Mouse (Mus musculus): ENCODE measurements around the gene Vldlr. TPM values are rescaled to one million over a fixed set of nuclear protein-coding genes. Genes with fewer than 3 reads are reported as not detected.

The Vldlr gene
- 4.6 and 7.5 TPM in 2 replicates for total RNA-seq (2012; rRNA removed)

DNA sequence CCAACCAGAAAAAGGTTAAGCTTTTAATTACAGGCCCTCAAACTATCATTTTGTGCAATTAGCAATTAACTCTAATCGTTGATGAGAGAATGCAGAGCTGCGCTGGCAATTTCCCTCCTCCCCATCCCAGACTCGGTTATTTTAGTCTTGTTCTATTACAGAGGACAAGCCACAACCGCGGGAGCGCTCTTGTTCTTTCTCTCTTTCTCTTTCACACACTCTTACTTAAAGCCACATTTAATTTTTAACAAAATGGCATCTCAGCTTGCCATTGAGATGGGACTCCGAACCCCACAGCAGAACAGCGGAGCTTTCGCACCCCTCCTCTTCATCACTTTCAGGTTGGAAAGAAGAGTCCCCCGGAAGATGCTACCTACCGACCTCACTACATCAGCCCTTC is at the start of gene Vldlr:
Gene Vldlr, plus strand, starts transcription at position 167 of the 400 bp plus-strand sequence.
- peaks cover 0 to 4% of the 10 kb centered on the region in 2 experiments; a peak in 2 of 4 replicates for H3K4me1 ChIP-seq (ENCODE audit: control insufficient read depth in 2 of 2, insufficient read depth in 2 of 2, low read length in 2 of 2, poor library complexity in 1 of 2)
- peak within 1 kb of the TSS; percentile 73 to 92 for H3K4me3 ChIP-seq (ENCODE audit: insufficient read depth in 1 of 2, low read depth in 1 of 2, low read length in 2 of 2, poor library complexity in 1 of 2, severe bottlenecking in 1 of 2)
- in situ Hi-C loops (cut with MboI; ENCODE audit: low sequenced_read_pairs in 2 of 2, unreplicated experiment in 2 of 2) = no loop called here
- no peak for TF ChIP-seq CHD2 (IDR thresholded peaks at IDR 0.05; ENCODE audit: low read depth, low read length)
- TF ChIP-seq ZC3H11A (IDR thresholded peaks at IDR 0.05; ENCODE audit: borderline replicate concordance, low read depth, low read length) = no peak
- no peak for TF ChIP-seq HCFC1 (IDR thresholded peaks at IDR 0.05; ENCODE audit: borderline replicate concordance, insufficient read depth, low read length)
- no peak for TF ChIP-seq MAFK (IDR thresholded peaks at IDR 0.05; ENCODE audit: insufficient read depth, low read depth, low read length)
- TF ChIP-seq ZNF384 (IDR thresholded peaks at IDR 0.05; ENCODE audit: low read depth, low read length) = no peak
- no peaks in the 10 kb centered on the region for H3K36me3 ChIP-seq (ENCODE audit: control insufficient read depth, insufficient read depth, low read length, poor library complexity, severe bottlenecking)
- no peak within 1 kb of the TSS; the same call in 1 of the 2 replicates for H3K27ac ChIP-seq (ENCODE audit: insufficient read depth, low read depth, low read length, poor library complexity, severe bottlenecking)
- no peaks in the 10 kb centered on the region for H3K9me3 ChIP-seq (ENCODE audit: control insufficient read depth, insufficient read depth, low read depth, low read length)
- peak within 1 kb of the TSS; percentile 77 for H3K9ac ChIP-seq (ENCODE audit: insufficient read depth, low read depth, low read length, poor library complexity, severe bottlenecking)
- DNase-seq (ENCODE audit: low read depth, low spot score) = no peak

DNA sequence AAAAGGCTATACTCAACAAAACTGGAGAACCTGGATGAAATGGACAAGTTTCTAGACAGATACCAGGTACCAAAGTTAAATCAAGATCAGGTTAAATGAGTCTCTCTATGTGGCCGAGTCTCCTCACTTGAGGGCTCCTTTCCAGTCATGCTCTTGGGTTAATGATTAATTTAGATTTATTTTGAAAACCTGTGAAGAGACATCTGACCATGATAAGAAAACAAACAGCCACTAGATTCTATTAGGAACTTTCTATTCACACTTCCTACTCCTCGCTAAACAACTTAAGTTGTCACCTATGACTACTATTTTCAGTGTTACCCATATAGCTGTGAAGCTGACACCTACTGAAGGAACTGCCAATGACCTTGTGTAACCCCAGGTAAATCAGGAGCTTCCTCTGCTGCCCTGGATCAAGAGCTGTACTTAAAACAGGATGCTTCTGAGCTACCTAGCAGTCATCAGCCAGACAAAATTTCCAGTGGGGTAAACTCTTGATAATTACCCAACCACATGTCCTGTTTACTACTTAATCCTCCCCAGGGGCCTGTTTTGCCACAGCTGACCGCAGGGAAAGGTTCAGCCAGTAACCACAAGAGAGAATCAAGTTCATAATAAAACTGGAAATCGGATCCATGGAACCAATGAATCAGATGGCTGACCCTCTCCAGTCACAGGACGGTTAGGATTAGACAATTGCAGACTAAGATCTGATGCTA is 48.5 kb upstream of the Vldlr start:
- no peak overlapping the region for H3K9ac ChIP-seq (ENCODE audit: insufficient read depth, low read depth, low read length, poor library complexity, severe bottlenecking)
- H3K27ac ChIP-seq (ENCODE audit: insufficient read depth, low read depth, low read length, poor library complexity, severe bottlenecking) = no peak overlapping the region
- no peaks in the 10 kb centered on the region for H3K4me1 ChIP-seq (ENCODE audit: control insufficient read depth in 2 of 2, insufficient read depth in 2 of 2, low read length in 2 of 2, poor library complexity in 1 of 2)
- DNase-seq (ENCODE audit: low read depth, low spot score) = no peak
- H3K36me3 ChIP-seq (ENCODE audit: control insufficient read depth, insufficient read depth, low read length, poor library complexity, severe bottlenecking) = no peaks in the 10 kb centered on the region
- H3K4me3 ChIP-seq (ENCODE audit: insufficient read depth in 1 of 2, low read depth in 1 of 2, low read length in 2 of 2, poor library complexity in 1 of 2, severe bottlenecking in 1 of 2) = no peak overlapping the region
- in situ Hi-C loops (cut with MboI; ENCODE audit: low sequenced_read_pairs in 2 of 2, unreplicated experiment in 2 of 2) = no loop called here
- H3K9me3 ChIP-seq (ENCODE audit: control insufficient read depth, insufficient read depth, low read depth, low read length) = no peaks in the 10 kb centered on the region
- no peak for TF ChIP-seq ZC3H11A (IDR thresholded peaks at IDR 0.05; ENCODE audit: borderline replicate concordance, low read depth, low read length)
- no peak for TF ChIP-seq CHD2 (IDR thresholded peaks at IDR 0.05; ENCODE audit: low read depth, low read length)
- TF ChIP-seq ZNF384 (IDR thresholded peaks at IDR 0.05; ENCODE audit: low read depth, low read length) = no peak
- no peak for TF ChIP-seq HCFC1 (IDR thresholded peaks at IDR 0.05; ENCODE audit: borderline replicate concordance, insufficient read depth, low read length)
- no peak for TF ChIP-seq MAFK (IDR thresholded peaks at IDR 0.05; ENCODE audit: insufficient read depth, low read depth, low read length)

DNA sequence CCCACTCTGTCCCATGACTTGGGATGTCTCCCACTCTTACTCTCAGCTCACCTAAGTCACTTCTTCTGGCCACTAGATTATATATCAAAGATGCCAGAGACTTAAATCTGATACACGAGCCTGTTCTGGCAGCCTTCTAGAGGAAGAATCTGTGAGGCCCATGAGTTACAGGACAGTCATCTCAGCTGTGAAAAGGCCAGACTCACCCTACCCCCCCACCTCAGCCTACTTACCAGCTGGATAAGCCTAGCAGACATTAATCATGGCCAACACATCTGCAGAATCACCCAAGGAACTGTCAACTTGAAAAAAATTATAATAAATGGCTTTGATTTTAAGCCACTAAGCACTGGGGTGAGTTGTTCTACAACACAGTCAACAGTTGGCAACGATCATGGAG is 42.4 kb upstream of the Vldlr start:
- no peak overlapping the region for H3K9ac ChIP-seq (ENCODE audit: insufficient read depth, low read depth, low read length, poor library complexity, severe bottlenecking)
- TF ChIP-seq MAFK (IDR thresholded peaks at IDR 0.05; ENCODE audit: insufficient read depth, low read depth, low read length) = no peak
- TF ChIP-seq ZC3H11A (IDR thresholded peaks at IDR 0.05; ENCODE audit: borderline replicate concordance, low read depth, low read length) = no peak
- no peak for TF ChIP-seq HCFC1 (IDR thresholded peaks at IDR 0.05; ENCODE audit: borderline replicate concordance, insufficient read depth, low read length)
- TF ChIP-seq CHD2 (IDR thresholded peaks at IDR 0.05; ENCODE audit: low read depth, low read length) = no peak
- no peak for TF ChIP-seq ZNF384 (IDR thresholded peaks at IDR 0.05; ENCODE audit: low read depth, low read length)
- no peaks in the 10 kb centered on the region for H3K36me3 ChIP-seq (ENCODE audit: control insufficient read depth, insufficient read depth, low read length, poor library complexity, severe bottlenecking)
- H3K27ac ChIP-seq (ENCODE audit: insufficient read depth, low read depth, low read length, poor library complexity, severe bottlenecking) = no peak overlapping the region
- no peaks in the 10 kb centered on the region for H3K9me3 ChIP-seq (ENCODE audit: control insufficient read depth, insufficient read depth, low read depth, low read length)
- no peak overlapping the region for H3K4me3 ChIP-seq (ENCODE audit: insufficient read depth in 1 of 2, low read depth in 1 of 2, low read length in 2 of 2, poor library complexity in 1 of 2, severe bottlenecking in 1 of 2)
- in situ Hi-C loops (cut with MboI; ENCODE audit: low sequenced_read_pairs in 2 of 2, unreplicated experiment in 2 of 2) = no loop called here
- H3K4me1 ChIP-seq (ENCODE audit: control insufficient read depth in 2 of 2, insufficient read depth in 2 of 2, low read length in 2 of 2, poor library complexity in 1 of 2) = no peaks in the 10 kb centered on the region
- no peak for DNase-seq (ENCODE audit: low read depth, low spot score)

DNA sequence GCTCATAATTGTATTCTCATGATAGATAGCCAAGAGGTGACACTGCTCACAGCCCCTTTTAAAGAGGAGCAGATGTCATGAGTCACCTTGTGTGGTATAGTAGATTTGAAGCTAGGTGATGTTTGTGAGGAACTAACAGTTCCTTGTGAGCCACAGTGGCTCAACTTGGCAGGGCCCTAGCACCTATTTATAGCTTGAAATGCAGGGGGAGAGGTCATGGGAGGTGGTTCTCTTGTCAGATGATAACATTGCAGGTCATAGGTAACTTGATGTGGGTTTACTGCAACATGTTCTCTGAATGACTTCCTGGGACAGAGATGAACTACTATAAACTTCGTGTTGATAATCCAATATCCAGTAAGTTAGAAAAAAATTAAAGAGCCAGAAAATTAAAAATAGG is 40.7 kb upstream of the Vldlr start:
- Histone ChIP-seq H3K4me1 (ENCODE audit: control insufficient read depth in 2 of 2, insufficient read depth in 2 of 2, low read length in 2 of 2, poor library complexity in 1 of 2) (no peaks in the 10 kb centered on the region), H3K36me3 (ENCODE audit: control insufficient read depth, insufficient read depth, low read length, poor library complexity, severe bottlenecking) (no peaks in the 10 kb centered on the region), H3K27ac (ENCODE audit: insufficient read depth, low read depth, low read length, poor library complexity, severe bottlenecking) (no peak overlapping the region), H3K9ac (ENCODE audit: insufficient read depth, low read depth, low read length, poor library complexity, severe bottlenecking) (no peak overlapping the region), H3K9me3 (ENCODE audit: control insufficient read depth, insufficient read depth, low read depth, low read length) (no peaks in the 10 kb centered on the region), H3K4me3 (ENCODE audit: insufficient read depth in 1 of 2, low read depth in 1 of 2, low read length in 2 of 2, poor library complexity in 1 of 2, severe bottlenecking in 1 of 2) (no peak overlapping the region)
- TF ChIP-seq HCFC1 (IDR thresholded peaks at IDR 0.05; ENCODE audit: borderline replicate concordance, insufficient read depth, low read length) (no peak), MAFK (IDR thresholded peaks at IDR 0.05; ENCODE audit: insufficient read depth, low read depth, low read length) (no peak), CHD2 (IDR thresholded peaks at IDR 0.05; ENCODE audit: low read depth, low read length) (no peak), ZNF384 (IDR thresholded peaks at IDR 0.05; ENCODE audit: low read depth, low read length) (no peak), ZC3H11A (IDR thresholded peaks at IDR 0.05; ENCODE audit: borderline replicate concordance, low read depth, low read length) (no peak)
- in situ Hi-C loops (cut with MboI; ENCODE audit: low sequenced_read_pairs in 2 of 2, unreplicated experiment in 2 of 2) = no loop called here
- no peak for DNase-seq (ENCODE audit: low read depth, low spot score)

Measured in ES-E14 (cell line).